Mouse (Mus musculus) forebrain, embryonic 12.5 days (tissue): ENCODE measurements at regions not wholly inside any gene's neighbourhood (a gene's known extent, or its start where the extent isn't known, plus 50 kb on each side); places are given as distances from the start of the nearest gene placed in this dataset.

Experiments
- ATAC-seq: fragments of 200-750 bp; cut with Nextera tagmentation; 2 replicates; pipeline ENCODE4 v1.8.0; 2017; ENCODE audit warnings: moderate TSS enrichment; ENCODE audit not compliant: low FRiP score
- H3K27ac ChIP-seq: fragments of 300-500 bp; sonication (generic); 2 replicates; pipeline ENCODE4 v1.5.1; 2016; ENCODE audit warnings: mild to moderate bottlenecking
- H3K27me3 ChIP-seq: fragments of 300-500 bp; sonication (generic); 2 replicates; pipeline ENCODE4 v1.6.1; 2016; ENCODE audit warnings: mild to moderate bottlenecking
- H3K36me3 ChIP-seq: fragments of 300-500 bp; sonication (generic); replicated peaks from 2 replicates; pipeline ENCODE4 v1.6.1; 2016; ENCODE audit warnings: mild to moderate bottlenecking
- H3K4me1 ChIP-seq: fragments of 300-500 bp; sonication (generic); 2 replicates; pipeline ENCODE4 v1.6.1; 2016
- H3K4me2 ChIP-seq: fragments of 300-500 bp; sonication (generic); 2 replicates; pipeline ENCODE4 v1.6.1; 2016; ENCODE audit warnings: mild to moderate bottlenecking, moderate library complexity
- H3K4me3 ChIP-seq: fragments of 300-500 bp; sonication (generic); replicated peaks from 2 replicates; pipeline ENCODE4 v1.5.1; 2016; ENCODE audit warnings: mild to moderate bottlenecking
- H3K9ac ChIP-seq: fragments of 300-500 bp; sonication (generic); 2 replicates; pipeline ENCODE4 v1.6.1; 2016; ENCODE audit warnings: mild to moderate bottlenecking
- H3K9me3 ChIP-seq: fragments of 300-500 bp; sonication (generic); 2 replicates; pipeline ENCODE4 v1.6.1; 2016
- WGBS: fragments of 180-500 bp; shearing (Covaris S2); methylation state at CpG from one replicate; pipeline ENCODE4 v1.1.7; 2016; 5-methylcytosine and 5-hydroxymethylcytosine counted together

- Histone ChIP-seq H3K4me3 (no peak overlapping the region), H3K9me3 (no peaks in the 10 kb centered on the region), H3K27ac (no peak overlapping the region), H3K36me3 (no peaks in the 10 kb centered on the region), H3K27me3 (no peaks in the 10 kb centered on the region), H3K9ac (no peak overlapping the region), H3K4me1 (no peaks in the 10 kb centered on the region), H3K4me2 (no peak overlapping the region)
- no peak for ATAC-seq
- WGBS, result 91% methylated on average over 6 of the region's 6 CpGs
Measured at GRCm38 (mm10) chr14:61857616-61858015, 250.4 kb downstream of the Kcnrg start.

DNA sequence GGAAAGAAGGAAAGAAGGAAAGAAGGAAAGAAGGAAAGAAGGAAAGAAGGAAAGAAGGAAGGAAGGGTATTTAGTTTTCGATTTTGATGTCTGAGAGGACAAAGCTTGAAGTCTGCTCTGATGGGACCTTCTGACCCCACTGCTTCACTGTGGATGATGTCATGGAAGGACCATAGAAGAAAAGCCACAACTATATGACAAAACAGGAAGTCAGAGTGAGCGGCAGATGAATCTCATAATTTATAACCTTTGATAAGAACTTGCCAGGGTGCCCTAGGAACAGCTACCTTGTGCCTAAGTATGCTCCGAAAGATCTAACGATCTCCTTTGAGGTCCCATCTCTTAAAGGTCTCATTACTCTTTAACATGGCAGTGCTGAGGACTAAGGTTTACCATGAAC is 253.4 kb downstream of the Kcnrg start:
- H3K4me1 ChIP-seq, result no peaks in the 10 kb centered on the region
- no peak overlapping the region for H3K4me3 ChIP-seq
- ATAC-seq, result no peak
- no peaks in the 10 kb centered on the region for H3K36me3 ChIP-seq
- no peaks in the 10 kb centered on the region for H3K9me3 ChIP-seq
- H3K9ac ChIP-seq, result no peak overlapping the region
- no peak overlapping the region for H3K27ac ChIP-seq
- H3K27me3 ChIP-seq, result no peaks in the 10 kb centered on the region
- no peak overlapping the region for H3K4me2 ChIP-seq
- WGBS, result 93% methylated on average over 4 of the region's 4 CpGs

DNA sequence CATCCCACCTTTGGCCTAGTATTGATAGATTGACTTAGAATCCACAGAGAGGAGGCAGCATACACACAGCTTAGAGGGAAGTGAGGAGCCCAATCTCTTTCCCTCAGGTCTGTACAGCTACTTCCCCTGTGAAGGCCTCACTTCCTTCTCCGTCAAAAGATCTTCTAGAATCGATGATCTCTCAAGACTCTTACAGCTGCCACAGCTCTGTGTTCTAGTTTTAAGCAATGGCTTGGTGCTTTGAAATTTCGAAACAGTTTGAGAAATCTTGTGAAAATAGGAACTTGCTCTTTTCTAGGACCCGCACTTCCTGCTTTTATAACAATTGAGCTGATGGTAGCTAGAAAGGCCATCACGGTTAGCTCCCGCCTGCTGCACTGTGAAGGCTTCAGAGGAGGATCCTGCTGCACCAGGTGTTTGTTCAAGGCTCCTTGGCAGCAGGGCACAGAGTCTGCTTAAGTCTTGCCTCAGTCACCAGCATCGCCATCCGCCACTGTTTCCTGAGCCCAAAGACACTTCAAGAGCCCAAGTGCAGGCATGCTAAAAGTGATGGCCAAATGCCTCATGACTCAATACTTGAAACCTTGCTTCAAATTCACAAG is 254.2 kb downstream of the Kcnrg start:
- no peaks in the 10 kb centered on the region for H3K27me3 ChIP-seq
- H3K9ac ChIP-seq, result no peak overlapping the region
- H3K4me2 ChIP-seq, result no peak overlapping the region
- no peaks in the 10 kb centered on the region for H3K36me3 ChIP-seq
- ATAC-seq, result no peak
- WGBS, result 91% methylated on average over 8 of the region's 8 CpGs
- H3K4me3 ChIP-seq, result no peak overlapping the region
- H3K4me1 ChIP-seq, result no peaks in the 10 kb centered on the region
- no peak overlapping the region for H3K27ac ChIP-seq
- no peaks in the 10 kb centered on the region for H3K9me3 ChIP-seq

GRCm38 (mm10) chr14:61862931-61863330 is 255.7 kb downstream of the Kcnrg start:
- 86% methylated on average over 6 of the region's 6 CpGs for WGBS

GRCm38 (mm10) chr14:61863475-61863874 is 256.2 kb downstream of the Kcnrg start:
- H3K4me2 ChIP-seq, result no peak overlapping the region
- H3K36me3 ChIP-seq, result no peaks in the 10 kb centered on the region
- H3K9me3 ChIP-seq, result no peaks in the 10 kb centered on the region
- H3K27ac ChIP-seq, result no peak overlapping the region
- ATAC-seq, result no peak
- H3K4me3 ChIP-seq, result no peak overlapping the region
- 58% methylated on average over 2 of the region's 2 CpGs for WGBS
- no peaks in the 10 kb centered on the region for H3K4me1 ChIP-seq
- H3K9ac ChIP-seq, result no peak overlapping the region
- no peaks in the 10 kb centered on the region for H3K27me3 ChIP-seq

More at GRCm38 (mm10) chr14:61862931-61863330, 255.7 kb downstream of the Kcnrg start:
- H3K9me3 ChIP-seq, result no peaks in the 10 kb centered on the region
- no peak overlapping the region for H3K9ac ChIP-seq
- no peak overlapping the region for H3K4me3 ChIP-seq
- H3K4me2 ChIP-seq, result no peak overlapping the region
- H3K4me1 ChIP-seq, result no peaks in the 10 kb centered on the region
- no peaks in the 10 kb centered on the region for H3K27me3 ChIP-seq
- no peak for ATAC-seq
- H3K27ac ChIP-seq, result no peak overlapping the region
- no peaks in the 10 kb centered on the region for H3K36me3 ChIP-seq

DNA sequence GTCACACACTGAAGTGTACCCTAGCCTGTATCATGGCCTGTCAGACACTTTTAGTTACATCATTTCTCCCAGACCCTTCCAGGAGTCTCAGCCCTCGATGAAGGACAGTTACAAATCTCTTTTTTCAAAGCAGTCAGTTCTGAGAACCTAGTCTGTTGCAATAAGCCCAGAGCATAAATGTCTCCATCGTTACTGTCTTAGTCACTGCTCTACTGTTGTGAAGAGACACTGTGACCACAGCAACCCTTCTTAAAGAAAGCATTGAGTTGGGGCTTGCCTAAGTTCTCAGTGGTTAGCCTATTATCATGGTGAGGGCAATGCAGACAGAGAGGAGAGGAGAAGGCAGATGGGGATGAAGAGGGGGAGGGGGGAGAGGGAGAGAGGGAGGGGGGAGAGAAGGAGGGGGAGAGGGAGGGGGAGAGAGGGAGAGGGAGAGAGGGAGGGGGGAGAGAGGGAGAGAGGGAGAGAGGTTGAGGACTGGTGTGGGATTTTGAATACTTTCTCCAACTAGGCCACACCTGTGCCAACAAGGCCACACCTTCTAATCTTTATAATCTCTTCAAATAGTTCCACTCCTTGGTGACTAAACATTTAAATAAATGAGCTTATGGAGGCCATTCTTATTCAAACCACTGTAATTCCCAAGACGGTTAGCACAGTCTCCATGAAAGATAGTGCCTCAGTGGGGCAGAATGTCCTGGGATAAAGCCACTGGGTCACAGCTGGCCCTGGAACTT is 259.4 kb downstream of the Kcnrg start:
- H3K4me2 ChIP-seq, result no peak overlapping the region
- H3K9me3 ChIP-seq, result no peaks in the 10 kb centered on the region
- H3K27ac ChIP-seq, result no peak overlapping the region
- H3K4me1 ChIP-seq, result no peaks in the 10 kb centered on the region; the same call in 1 of the 2 replicates
- 65% methylated on average over 3 of the region's 3 CpGs for WGBS
- H3K9ac ChIP-seq, result no peak overlapping the region
- H3K27me3 ChIP-seq, result no peaks in the 10 kb centered on the region
- H3K4me3 ChIP-seq, result no peak overlapping the region
- ATAC-seq, result no peak
- no peaks in the 10 kb centered on the region for H3K36me3 ChIP-seq

- no peak for ATAC-seq
- Histone ChIP-seq H3K9me3 (no peaks in the 10 kb centered on the region), H3K4me2 (no peak overlapping the region), H3K4me3 (no peak overlapping the region), H3K4me1 (no peaks in the 10 kb centered on the region; the same call in 1 of the 2 replicates), H3K27ac (no peak overlapping the region), H3K9ac (no peak overlapping the region), H3K36me3 (no peaks in the 10 kb centered on the region), H3K27me3 (no peaks in the 10 kb centered on the region)
Measured at GRCm38 (mm10) chr14:61874206-61874605, 266.9 kb downstream of the Kcnrg start.

GRCm38 (mm10) chr14:61879416-61879815 is 272.2 kb downstream of the Kcnrg start:
- H3K4me3 ChIP-seq, result no peak overlapping the region
- no peak for ATAC-seq
- no peaks in the 10 kb centered on the region for H3K27me3 ChIP-seq
- H3K36me3 ChIP-seq, result no peaks in the 10 kb centered on the region
- no peaks in the 10 kb centered on the region for H3K4me1 ChIP-seq
- H3K9ac ChIP-seq, result no peak overlapping the region
- H3K9me3 ChIP-seq, result no peaks in the 10 kb centered on the region
- H3K27ac ChIP-seq, result no peak overlapping the region
- no peak overlapping the region for H3K4me2 ChIP-seq
- WGBS, result 80% methylated on average over 2 of the region's 2 CpGs

DNA sequence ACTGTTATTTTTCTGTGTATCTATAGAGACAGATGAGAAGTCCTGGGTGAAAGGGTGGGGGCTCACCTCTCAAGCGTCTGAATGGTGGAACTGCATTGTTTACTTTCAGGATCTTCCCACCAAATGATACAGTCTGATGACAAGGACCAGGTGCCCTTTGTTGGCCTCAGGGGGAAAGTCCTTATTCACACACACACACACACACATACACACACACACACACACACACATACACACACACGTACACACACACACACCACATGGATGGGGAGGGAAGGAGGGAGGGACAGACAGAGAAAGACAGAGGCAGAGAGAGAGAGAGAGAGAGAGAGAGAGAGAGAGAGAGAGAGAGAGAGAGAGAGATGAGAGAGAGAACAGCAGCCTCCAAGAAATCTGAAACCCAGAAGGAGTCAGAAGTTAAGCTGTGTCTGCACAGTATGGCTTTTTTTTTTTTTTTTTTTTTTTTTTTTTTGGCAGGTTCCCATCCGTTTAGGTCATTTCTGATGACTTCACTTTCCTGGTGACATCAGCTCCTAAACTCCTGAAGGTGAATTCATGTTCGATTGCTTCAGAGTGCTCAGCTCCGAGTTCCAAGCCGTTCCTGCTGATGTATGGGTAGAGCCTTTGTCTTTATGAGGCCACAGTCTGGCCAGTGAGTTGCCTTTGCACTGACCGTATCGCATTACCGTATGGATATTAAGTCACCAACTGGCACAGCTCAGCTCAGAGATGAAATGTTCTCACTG is 273.4 kb downstream of the Kcnrg start:
- Histone ChIP-seq H3K27ac (no peak overlapping the region), H3K27me3 (no peaks in the 10 kb centered on the region), H3K9ac (no peak overlapping the region), H3K4me3 (no peak overlapping the region), H3K4me2 (no peak overlapping the region), H3K36me3 (no peaks in the 10 kb centered on the region), H3K4me1 (no peaks in the 10 kb centered on the region), H3K9me3 (no peaks in the 10 kb centered on the region)
- WGBS, result 78% methylated on average over 8 of the region's 9 CpGs
- ATAC-seq, result no peak

GRCm38 (mm10) chr14:61885241-61886015 is 278.2 kb downstream of the Kcnrg start:
- H3K27me3 ChIP-seq, result no peaks in the 10 kb centered on the region
- 92% methylated on average over 6 of the region's 6 CpGs for WGBS
- no peaks in the 10 kb centered on the region for H3K36me3 ChIP-seq
- no peak overlapping the region for H3K27ac ChIP-seq
- no peaks in the 10 kb centered on the region for H3K4me1 ChIP-seq
- no peak for ATAC-seq
- no peak overlapping the region for H3K4me3 ChIP-seq
- H3K4me2 ChIP-seq, result no peak overlapping the region
- H3K9me3 ChIP-seq, result no peaks in the 10 kb centered on the region
- H3K9ac ChIP-seq, result no peak overlapping the region

- no peak overlapping the region for H3K4me2 ChIP-seq
- no peak overlapping the region for H3K27ac ChIP-seq
- no peaks in the 10 kb centered on the region for H3K4me1 ChIP-seq
- 90% methylated on average over 8 of the region's 8 CpGs for WGBS
- no peaks in the 10 kb centered on the region for H3K27me3 ChIP-seq
- ATAC-seq, result no peak
- H3K4me3 ChIP-seq, result no peak overlapping the region
- H3K9ac ChIP-seq, result no peak overlapping the region
- no peaks in the 10 kb centered on the region for H3K36me3 ChIP-seq
- no peaks in the 10 kb centered on the region for H3K9me3 ChIP-seq
Measured at GRCm38 (mm10) chr14:61889626-61890025, 282.4 kb downstream of the Kcnrg start.

- Histone ChIP-seq H3K27me3 (no peaks in the 10 kb centered on the region), H3K36me3 (no peaks in the 10 kb centered on the region), H3K27ac (no peak overlapping the region), H3K4me1 (no peaks in the 10 kb centered on the region), H3K9me3 (no peaks in the 10 kb centered on the region), H3K4me3 (no peak overlapping the region), H3K9ac (no peak overlapping the region), H3K4me2 (no peak overlapping the region)
- no peak for ATAC-seq
- WGBS, result 82% methylated on average over 3 of the region's 3 CpGs
Measured at GRCm38 (mm10) chr14:61893786-61894185, 286.5 kb downstream of the Kcnrg start.
